Comparison of ENCODE assay signal across 13 mouse cellular contexts in genomic region chr2:170657821-170658221, GRCm38 (mm10). TPM values are rescaled to one million over a fixed set of nuclear protein-coding genes. Genes with fewer than 3 reads are reported as not detected.
DNase-seq lines count a peak whose midpoint lies in the region; ATAC-seq and TF ChIP-seq lines count a peak whose summit lies in the region.
"Had no signal": no experiment of that assay in that cellular context is flagged by ENCODE, and none has a peak within 500 bp of the region (broad histone marks: within the 10 kb centered on the region; RNA-seq: fewer than 3 reads in every experiment).

No protein-coding gene starts in this region.

- H3K27ac ChIP-seq in forebrain, embryonic 14.5 days (ENCODE audit: low read depth, low read length): peak overlapping the region; percentile 23; the same call in 1 of the 2 replicates
- 0 out of 2 replicates have a peak overlapping the region, but pooled peaks have one; percentile 43 for H3K27ac ChIP-seq in limb, embryonic 14.5 days (replicated peaks; ENCODE audit: low read depth, low read length)
- H3K27ac ChIP-seq: liver, embryonic 15.5 days had no signal

- H3K4me2 ChIP-seq in forebrain, embryonic 14.5 days (ENCODE audit: low read length): no peak overlapping the region
- no peak overlapping the region for H3K4me2 ChIP-seq in limb, embryonic 14.5 days (replicated peaks; ENCODE audit: low read depth, low read length, severe bottlenecking)
- H3K4me2 ChIP-seq: liver, embryonic 15.5 days had no signal

- TF ChIP-seq POLR2A in limb, embryonic 14.5 days (IDR thresholded peaks at IDR 0.05; ENCODE audit: borderline replicate concordance, extremely low read depth, insufficient read depth, insufficient read length): no peak

- H3K9me3 ChIP-seq in forebrain, embryonic 14.5 days (replicated peaks; ENCODE audit: control insufficient read depth, low read length): no peaks in the 10 kb centered on the region
- H3K9me3 ChIP-seq in limb, embryonic 14.5 days (ENCODE audit: control insufficient read depth, low read length): no peaks in the 10 kb centered on the region
- H3K9me3 ChIP-seq: liver, embryonic 15.5 days had no signal

- peak; percentile 35 for DNase-seq in right cerebral cortex, postnatal 4 days
- no peak for DNase-seq in right cerebral cortex, adult 2 months (ENCODE audit: low spot score in 2 of 2)
- peak; percentile 53 for DNase-seq in forebrain, embryonic 14.5 days (ENCODE audit: low spot score)
- peak; percentile 42 for DNase-seq in limb, embryonic 14.5 days (ENCODE audit: low spot score)
- DNase-seq in retina, postnatal 1 day: peak; percentile 37
- DNase-seq in layer of hippocampus, adult 9-11 months: no peak
- DNase-seq in frontal cortex, postnatal 25 days (ENCODE audit: low spot score in 2 of 2): no peak
- DNase-seq: gastrocnemius, postnatal 25 days; thymus, postnatal 14 days had no signal

- H3K27me3 ChIP-seq in forebrain, embryonic 14.5 days (replicated peaks; ENCODE audit: control insufficient read depth, insufficient read depth, low read length): no peaks in the 10 kb centered on the region
- H3K27me3 ChIP-seq in limb, embryonic 14.5 days (ENCODE audit: control insufficient read depth, insufficient read depth, low read length): no peaks in the 10 kb centered on the region
- H3K27me3 ChIP-seq: liver, embryonic 15.5 days had no signal

- H3K4me1 ChIP-seq in forebrain, embryonic 14.5 days (ENCODE audit: control insufficient read depth, insufficient read depth, low read length): peaks cover 39% of the 10 kb centered on the region
- peaks cover 13% of the 10 kb centered on the region for H3K4me1 ChIP-seq in limb, embryonic 14.5 days (ENCODE audit: control insufficient read depth, insufficient read depth, low read length)
- H3K4me1 ChIP-seq: liver, embryonic 15.5 days had no signal

- WGBS in forebrain, embryonic 14.5 days: 5% methylated on average over 7 of the region's 7 CpGs
- WGBS in limb, embryonic 14.5 days: 6% methylated on average over 7 of the region's 7 CpGs

- no peak for ATAC-seq in forebrain, embryonic 14.5 days
- peak; percentile 50; the same call in 1 of the 2 replicates for ATAC-seq in limb, embryonic 14.5 days (ENCODE audit: low FRiP score, low read depth)
- no peak for ATAC-seq in granulocyte monocyte progenitor cell, adult 5-6 weeks (replicated peaks; ENCODE audit: poor library complexity, severe bottlenecking)
- ATAC-seq: CD4-positive, CD25-positive, alpha-beta regulatory T cell, adult 4 months had no signal

- no peak overlapping the region for H3K4me3 ChIP-seq in forebrain, embryonic 14.5 days (ENCODE audit: low read depth, low read length)
- no peak overlapping the region for H3K4me3 ChIP-seq in limb, embryonic 14.5 days (replicated peaks; ENCODE audit: low read length)
- H3K4me3 ChIP-seq: liver, embryonic 15.5 days had no signal

- no peaks in the 10 kb centered on the region for H3K36me3 ChIP-seq in forebrain, embryonic 14.5 days (ENCODE audit: control insufficient read depth, insufficient read depth, low read length)
- no peaks in the 10 kb centered on the region for H3K36me3 ChIP-seq in limb, embryonic 14.5 days (ENCODE audit: control insufficient read depth, insufficient read depth, low read length)
- H3K36me3 ChIP-seq: liver, embryonic 15.5 days had no signal

- H3K9ac ChIP-seq in forebrain, embryonic 14.5 days (ENCODE audit: low read length): no peak overlapping the region
- 0 out of 2 replicates have a peak overlapping the region, but pooled peaks have one; percentile 34 for H3K9ac ChIP-seq in limb, embryonic 14.5 days (ENCODE audit: low read depth, low read length, severe bottlenecking)
- H3K9ac ChIP-seq: liver, embryonic 15.5 days had no signal

RNA-seq across cellular contexts. Expression of gene 4930470P17Rik, which starts 56.0 kb away (rescaled TPM):
- not detected in 2 replicates for polyA plus RNA-seq in forebrain, embryonic 14.5 days (2014; fragmentation: Nextera tagmentation; extraction: Ambion mirVana)
- polyA plus RNA-seq in limb, embryonic 14.5 days (2012; rRNA removed): not detected in 2 replicates
- not detected in 2 replicates for polyA plus RNA-seq in limb, embryonic 14.5 days (2014; fragmentation: Nextera tagmentation; extraction: Ambion mirVana)
- not detected in 2 replicates for total RNA-seq in granulocyte monocyte progenitor cell, adult 5-6 weeks (2014; fragmentation: Nextera tagmentation)
- not detected in 2 replicates for total RNA-seq in granulocyte monocyte progenitor cell, adult 5-6 weeks (2017)
- total RNA-seq: gastrocnemius, postnatal 25 days; hematopoietic stem cell, adult 5-6 weeks had no signal
- polyA plus RNA-seq: CD4-positive, CD25-positive, alpha-beta regulatory T cell, adult 4 months; liver, embryonic 15.5 days had no signal

Comparison
In these comparisons a context has a peak if more than half of its experiments do, and no peak if none do; other contexts are left out.
1. DNase-seq: peak in right cerebral cortex, postnatal 4 days (single experiment), forebrain, embryonic 14.5 days (single experiment), limb, embryonic 14.5 days (single experiment) and retina, postnatal 1 day (single experiment); none in right cerebral cortex, adult 2 months (0 of 2), layer of hippocampus, adult 9-11 months (single experiment) and frontal cortex, postnatal 25 days (0 of 2).